Mouse (Mus musculus): Measurements from ENCODE around the gene Smyd5.
A peak's percentile ranks its signal among the peaks of the same experiment; 100 is the strongest.

The Smyd5 gene

GRCm38 (mm10) chr6:85431842-85432431 is at the start of gene Smyd5:
Smyd5 (plus strand) TSS chr6:85431989.
- peak; percentile 90 for DNase-seq (ENCODE audit: low spot score in 2 of 2)

- no peak for DNase-seq (ENCODE audit: low spot score in 2 of 2)
Measured at GRCm38 (mm10) chr6:85382791-85383190, 49.0 kb upstream of the Smyd5 start.

DNA sequence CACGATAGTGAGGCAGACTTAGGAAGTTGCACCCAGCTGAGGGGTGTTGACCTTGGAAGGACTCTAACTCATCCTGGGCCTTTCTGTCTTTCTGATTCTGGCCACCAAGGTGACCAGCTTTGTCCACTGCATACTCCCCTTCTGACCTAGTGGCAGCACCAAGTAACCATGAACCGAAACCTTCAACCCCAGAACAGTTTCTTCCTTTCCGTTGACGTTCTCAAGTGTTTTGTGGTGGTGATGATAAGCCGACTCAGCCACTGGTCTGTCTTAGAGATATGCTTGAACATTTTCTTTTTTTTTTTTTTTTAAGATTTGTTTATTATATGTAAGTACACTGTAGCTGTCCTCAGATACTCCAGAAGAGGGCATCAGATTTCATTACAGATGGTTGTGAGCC is 43.2 kb upstream of the Smyd5 start:
- DNase-seq (ENCODE audit: low spot score in 2 of 2) = no peak

GRCm38 (mm10) chr6:85391803-85392202 is 40.0 kb upstream of the Smyd5 start:
- peak; percentile 58 to 80 for DNase-seq (ENCODE audit: low spot score in 2 of 2)

- no peak for DNase-seq (ENCODE audit: low spot score in 2 of 2)
Measured at GRCm38 (mm10) chr6:85395360-85395759, 36.4 kb upstream of the Smyd5 start.

GRCm38 (mm10) chr6:85397165-85397564 is 34.6 kb upstream of the Smyd5 start:
- no peak for DNase-seq (ENCODE audit: low spot score in 2 of 2)

DNA sequence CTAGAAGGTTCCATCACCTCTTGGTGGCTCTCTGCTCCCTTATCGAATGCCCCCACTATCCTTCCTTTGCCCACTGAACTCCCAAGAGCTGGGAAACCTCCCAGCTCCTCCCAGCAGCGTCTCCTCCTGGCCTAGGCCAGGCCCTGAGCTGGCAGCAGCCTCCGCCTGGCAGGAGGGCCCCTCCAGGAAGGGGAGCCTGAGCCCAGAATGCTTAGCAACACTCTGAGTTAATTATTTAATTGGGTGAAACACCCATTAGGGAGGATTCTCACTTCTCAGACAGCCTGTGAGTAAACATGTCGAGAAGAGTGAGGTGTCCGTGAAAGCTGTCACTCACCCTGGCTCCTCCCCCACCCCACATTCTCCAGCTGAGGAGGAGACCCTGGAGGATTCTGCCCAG is 32.1 kb upstream of the Smyd5 start:
- peak in 1 of 2 experiments; percentile 39 for DNase-seq (ENCODE audit: low spot score in 2 of 2)

- DNase-seq (ENCODE audit: low spot score in 2 of 2) = no peak
Measured at GRCm38 (mm10) chr6:85402613-85403012, 29.2 kb upstream of the Smyd5 start.

DNA sequence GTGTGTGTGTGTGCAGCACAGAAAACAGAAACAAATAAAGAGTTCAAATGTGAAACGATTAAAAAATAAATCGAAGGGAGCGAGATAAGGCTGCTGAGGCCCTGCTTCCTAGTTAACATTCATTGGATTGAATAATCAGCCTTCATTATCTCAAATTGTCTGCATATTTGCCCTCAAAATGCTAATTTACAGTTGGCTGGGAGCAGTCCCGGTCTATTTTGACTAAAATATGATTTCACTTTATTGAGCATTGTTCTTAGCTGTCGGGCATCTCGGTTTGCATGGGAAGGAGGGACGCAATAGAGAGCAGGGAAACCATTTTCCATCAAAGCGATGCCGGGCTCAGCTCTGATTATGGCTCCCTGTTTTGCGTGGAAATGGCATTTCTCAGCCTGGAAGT is 28.8 kb upstream of the Smyd5 start:
- no peak for DNase-seq (ENCODE audit: low spot score in 2 of 2)

DNA sequence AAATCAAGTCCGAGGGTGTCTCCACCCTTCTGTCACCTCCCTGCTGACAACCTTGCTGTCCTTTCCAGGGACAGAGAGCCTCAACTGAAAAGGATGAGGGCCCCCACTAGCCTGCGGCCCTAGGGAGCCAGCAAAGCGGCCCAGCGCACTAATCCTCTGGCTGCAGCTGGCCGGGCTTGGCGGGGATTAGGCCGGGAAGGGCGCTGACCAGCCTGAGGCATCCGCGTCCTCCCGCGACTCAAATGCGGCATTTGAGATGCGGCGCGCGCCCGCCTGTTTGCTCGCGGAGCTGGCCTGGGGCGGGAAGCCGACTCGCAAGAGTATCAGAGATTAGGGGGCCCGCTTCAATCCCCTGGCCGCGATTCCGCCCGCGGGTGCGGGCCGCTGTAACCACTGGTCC is 22.8 kb upstream of the Smyd5 start:
- DNase-seq (ENCODE audit: low spot score in 2 of 2) = no peak

- DNase-seq (ENCODE audit: low spot score in 2 of 2) = peak; percentile 65 to 80
Measured at GRCm38 (mm10) chr6:85410771-85411273, 21.0 kb upstream of the Smyd5 start.

DNA sequence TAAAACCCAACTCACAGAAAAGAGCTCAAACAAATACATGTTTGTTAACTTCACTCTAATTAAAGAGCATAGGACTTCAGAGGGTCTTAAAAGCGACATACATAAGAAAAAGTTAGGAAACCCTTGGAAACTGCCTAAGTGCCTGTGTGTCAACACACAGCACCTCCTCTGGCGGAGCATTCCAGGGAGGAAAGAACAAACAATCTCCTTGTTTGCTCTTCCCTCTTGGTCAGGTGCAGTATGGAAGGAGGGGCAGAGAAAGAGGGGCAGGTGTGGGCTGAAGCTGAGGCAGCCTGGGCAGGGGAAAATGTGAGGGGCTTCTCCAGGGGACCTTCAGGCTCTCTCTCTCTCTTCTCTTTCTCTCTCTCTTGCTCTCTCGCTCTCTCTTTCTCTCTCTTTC is 16.0 kb upstream of the Smyd5 start:
- DNase-seq (ENCODE audit: low spot score in 2 of 2) = no peak

GRCm38 (mm10) chr6:85419150-85419549 is 12.6 kb upstream of the Smyd5 start:
- no peak for DNase-seq (ENCODE audit: low spot score in 2 of 2)

DNA sequence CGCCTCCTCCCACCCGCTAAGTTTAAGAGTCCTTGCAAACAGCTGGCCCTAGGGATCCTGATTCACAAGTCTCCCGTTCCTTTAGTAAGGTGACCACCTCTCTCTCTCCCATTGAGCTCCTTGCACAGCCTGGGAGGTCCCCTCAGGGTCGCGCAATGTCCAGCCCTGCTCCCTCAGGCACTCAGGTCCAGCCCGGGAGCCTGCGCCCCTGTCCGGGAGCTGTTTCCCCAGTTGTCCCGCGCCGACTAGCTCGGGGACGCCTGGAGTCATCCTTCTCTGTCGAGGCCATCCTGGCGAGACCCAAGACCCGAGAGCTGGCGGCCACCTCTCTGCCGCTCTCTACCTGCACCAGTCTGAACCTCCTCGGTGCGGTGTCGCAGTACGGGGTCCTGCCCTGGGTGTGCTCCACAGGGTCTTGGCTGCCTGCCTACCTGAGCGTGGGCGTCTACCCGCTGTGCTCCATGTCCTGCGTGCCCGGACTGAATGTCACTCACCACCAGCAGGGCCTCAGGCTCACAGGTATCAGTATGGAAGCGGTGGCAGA is 7.9 kb upstream of the Smyd5 start, which contains the start of gene Noto:
TSS of gene Noto (plus strand) at position 51 of the 544 bp plus-strand sequence.
- DNase-seq (ENCODE audit: low spot score in 2 of 2) = no peak

DNA sequence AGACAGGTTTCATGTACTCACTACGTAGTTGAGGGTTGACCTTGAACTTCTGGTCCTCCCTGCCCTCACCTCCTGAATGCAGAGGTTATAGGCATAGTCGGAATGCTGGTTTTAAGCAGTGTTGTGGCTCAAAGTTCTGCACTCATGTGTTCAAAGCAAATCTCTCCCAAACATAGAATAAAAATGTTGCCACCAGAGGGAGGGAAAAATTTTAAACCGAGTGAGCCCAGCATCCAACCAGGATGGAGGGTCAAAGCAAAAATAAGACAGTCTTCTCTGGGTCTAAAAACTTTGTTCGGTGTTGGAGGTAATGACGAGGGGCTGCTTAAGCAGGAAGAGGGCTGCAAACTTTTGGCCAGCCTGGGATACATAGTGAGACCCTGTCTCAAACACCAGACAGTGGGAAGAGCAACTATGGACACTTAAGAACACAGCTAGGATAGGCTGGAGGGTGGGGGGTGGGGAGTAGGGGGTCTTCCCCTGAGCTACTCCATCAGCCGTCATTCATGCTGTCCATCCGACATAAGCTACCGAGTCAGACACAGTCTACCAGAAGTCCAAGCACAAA is 431 bp upstream of the Smyd5 start:
- DNase-seq (ENCODE audit: low spot score in 2 of 2) = no peak

GRCm38 (mm10) chr6:85433865-85434264 is 2.1 kb downstream of the Smyd5 start:
- no peak for DNase-seq (ENCODE audit: low spot score in 2 of 2)

DNA sequence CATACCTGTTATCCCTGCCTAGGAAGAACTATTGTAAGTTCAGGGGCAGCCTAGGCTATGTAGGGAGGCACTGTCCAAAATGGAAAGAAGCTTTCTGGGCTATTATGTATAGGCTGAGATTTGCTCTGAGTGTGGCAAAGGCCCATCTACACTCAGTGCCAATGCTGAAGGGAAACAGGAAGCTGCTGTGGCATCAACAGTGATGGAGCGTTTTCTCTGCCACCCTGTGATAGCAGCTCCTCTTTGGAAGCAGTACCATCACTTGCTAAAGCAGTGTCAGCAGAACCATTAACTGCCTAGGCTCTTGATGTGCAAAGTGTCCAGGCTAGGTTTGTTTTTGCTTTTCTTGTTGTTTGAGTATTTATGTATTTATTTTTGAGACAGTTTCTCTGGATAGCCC is 4.4 kb downstream of the Smyd5 start:
- no peak for DNase-seq (ENCODE audit: low spot score in 2 of 2)

DNA sequence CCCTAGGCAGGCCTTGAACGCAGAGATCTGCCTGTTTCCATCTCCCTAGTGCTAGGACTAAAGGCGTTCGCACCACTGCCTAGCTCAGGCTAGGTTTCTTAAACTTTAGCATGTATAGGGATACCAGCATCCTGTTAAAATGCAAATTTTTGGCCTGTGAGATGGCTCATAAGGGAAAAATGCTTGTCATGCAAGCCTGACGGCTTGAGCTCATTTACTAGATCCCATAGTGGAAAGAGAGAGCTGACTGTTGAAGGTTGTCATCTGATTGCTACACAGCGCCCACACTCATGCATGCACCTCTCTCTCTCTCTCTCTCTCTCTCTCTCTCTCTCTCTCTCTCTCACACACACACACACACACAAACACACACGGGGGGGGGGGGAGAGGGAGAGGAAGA is 4.8 kb downstream of the Smyd5 start:
- DNase-seq (ENCODE audit: low spot score in 2 of 2) = no peak

GRCm38 (mm10) chr6:85441142-85441541 is 9.4 kb downstream of the Smyd5 start:
- DNase-seq (ENCODE audit: low spot score in 2 of 2) = no peak

GRCm38 (mm10) chr6:85443488-85444233 is 11.9 kb downstream of the Smyd5 start:
- DNase-seq (ENCODE audit: low spot score in 2 of 2) = no peak

DNA sequence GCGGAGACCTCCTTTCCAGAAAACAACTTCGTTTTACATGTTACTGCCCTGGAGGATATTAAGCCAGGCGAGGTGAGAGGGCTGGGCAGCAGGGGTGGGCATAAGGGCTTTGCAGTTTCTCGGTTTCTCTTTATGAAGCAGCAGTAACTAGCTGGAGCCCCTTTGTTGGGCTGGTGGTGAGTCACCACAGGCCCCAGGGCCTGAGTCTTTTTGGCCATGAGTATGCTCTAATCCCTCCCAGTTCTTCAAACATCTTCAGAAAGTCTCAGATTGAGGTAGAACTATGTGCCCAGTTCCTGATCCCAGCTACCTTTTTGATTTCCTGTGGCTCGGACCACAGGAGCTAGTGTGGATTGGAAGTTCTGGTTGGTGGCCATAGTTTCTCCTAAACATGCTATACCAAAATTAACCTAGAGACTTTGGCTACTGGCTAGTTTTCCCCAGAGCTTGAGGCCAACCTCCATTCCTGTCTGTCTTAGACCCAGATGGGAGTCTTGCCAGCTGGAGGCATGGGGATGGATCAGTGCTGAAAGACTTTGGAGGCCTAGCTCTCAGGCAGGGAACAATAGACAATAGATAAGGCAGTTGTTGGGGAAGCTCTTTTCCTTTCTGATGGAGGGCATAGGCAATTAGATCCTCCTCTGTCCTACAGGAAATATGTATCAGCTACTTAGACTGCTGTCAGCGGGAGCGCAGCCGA is 12.6 kb downstream of the Smyd5 start:
- no peak for DNase-seq (ENCODE audit: low spot score in 2 of 2)

- no peak for DNase-seq (ENCODE audit: low spot score in 2 of 2)
Measured at GRCm38 (mm10) chr6:85445286-85445685, 13.5 kb downstream of the Smyd5 start.

All from right cerebral cortex, postnatal 10 days (tissue).